Mouse (Mus musculus) urinary bladder, postnatal 25 days (tissue): ENCODE results near the gene Satb1.

Source experiments
- DNase-seq: peaks from one replicate; pipeline ENCODE4 v3.0.0; 2022; ENCODE audit warnings: low spot score

The Satb1 gene

DNA sequence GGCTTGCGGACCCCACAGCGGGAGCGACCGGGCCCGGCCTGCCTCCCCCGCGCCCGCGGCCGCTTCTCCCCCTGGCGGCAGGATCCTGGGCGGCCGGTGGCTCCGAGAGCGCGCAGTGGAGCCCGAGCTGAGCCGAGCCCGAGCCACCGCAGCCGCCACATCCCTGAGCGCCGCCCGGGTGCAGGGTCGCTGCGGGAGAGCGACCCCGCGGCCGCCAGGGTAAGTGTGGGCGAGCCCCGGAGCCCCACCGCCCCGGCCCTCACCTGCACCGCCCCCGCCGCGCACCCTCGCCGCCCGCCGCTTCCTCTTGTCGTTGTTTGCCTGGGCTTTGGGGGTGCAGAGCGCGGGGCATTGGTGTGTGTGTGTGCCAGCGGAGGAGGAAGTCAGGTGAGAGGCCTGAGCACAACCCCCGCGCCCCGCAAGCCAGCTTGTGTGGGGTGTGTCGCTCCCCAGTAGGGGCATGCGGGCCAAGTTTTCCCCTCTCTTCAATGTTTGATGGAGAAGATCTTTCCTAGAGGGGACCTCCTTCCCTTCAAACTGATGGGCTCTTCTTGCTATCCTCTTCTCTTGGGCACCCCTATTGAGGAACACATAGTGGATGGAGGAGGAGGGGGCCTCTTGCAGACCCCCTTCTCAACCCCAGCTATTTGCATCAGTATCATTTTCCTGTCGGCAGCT, at the start of gene Satb1:
TSS of gene Satb1 (minus strand) at position 391 of the 678 bp plus-strand sequence.
- peak; percentile 68 for DNase-seq

DNA sequence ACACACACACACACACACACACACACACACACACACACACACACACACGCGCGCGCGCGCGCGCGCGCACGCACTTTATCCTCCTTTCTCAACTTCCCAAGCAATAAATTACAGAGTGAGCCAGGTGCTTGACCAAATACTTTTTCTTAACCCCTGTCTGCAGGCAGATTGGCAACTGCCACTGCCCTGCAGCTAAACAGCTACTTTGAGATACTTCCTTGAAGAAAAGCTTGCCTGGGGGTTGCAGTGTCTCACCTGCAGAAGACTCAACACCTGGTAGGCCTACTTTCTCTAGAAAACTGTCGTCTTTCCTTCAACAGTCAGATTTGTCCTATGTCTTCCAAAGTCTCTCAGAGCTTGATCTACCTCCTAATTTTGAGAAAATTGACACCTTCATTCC, 49.5 kb upstream of the Satb1 start:
- no peak for DNase-seq

DNA sequence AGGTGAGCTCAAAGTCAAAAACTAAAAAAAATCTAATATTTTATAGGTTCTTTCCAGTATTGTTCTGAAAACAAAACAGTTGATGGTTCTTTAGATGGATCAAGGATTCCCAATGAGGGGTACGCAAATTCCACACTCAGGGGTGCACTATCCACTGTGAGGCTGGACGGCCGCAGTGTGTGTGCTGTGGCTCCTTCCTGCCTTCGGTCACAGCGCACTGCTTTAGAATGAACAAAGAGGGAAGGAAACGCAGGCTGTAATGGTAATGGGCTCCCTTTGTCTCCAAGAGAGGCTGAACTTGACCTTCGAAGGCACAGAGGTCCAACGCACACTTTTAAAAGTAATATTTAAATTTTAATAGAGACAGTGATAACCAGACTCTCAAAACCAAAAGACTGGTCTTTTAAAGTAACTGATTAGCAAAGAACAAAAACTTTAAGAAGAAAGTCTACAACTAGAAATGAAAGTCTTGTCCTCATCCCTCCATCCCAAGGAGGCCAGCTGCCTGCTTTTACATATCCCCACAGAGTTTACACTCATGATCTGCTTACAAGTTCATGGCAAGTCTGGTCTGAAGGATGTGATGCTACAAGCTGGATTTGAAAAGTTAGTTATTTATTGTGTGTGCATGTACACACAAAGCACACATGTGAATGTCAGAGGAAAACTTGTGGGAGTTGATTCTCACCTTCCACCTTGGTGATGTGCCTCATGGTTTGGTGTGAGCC, 48.0 kb upstream of the Satb1 start:
- no peak for DNase-seq

DNA sequence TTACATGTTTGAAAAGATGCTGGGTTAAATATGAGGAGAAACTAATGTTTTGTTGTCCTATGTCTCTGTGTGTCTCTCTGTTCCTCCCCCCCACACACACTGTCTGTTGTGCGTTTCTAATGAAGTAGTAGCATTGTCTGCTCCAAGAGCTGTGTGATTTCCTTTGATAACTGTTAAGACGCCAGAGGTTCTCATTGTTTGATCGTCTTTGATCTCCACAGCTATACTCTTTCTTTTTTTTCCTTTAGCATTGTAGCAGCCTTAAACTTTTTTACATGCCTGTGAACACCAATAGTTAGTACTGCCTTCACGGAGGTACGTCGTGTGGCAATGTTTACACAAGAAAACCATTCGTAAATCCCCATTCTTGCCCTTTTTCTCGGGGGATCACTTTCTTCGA, 47.1 kb upstream of the Satb1 start:
- no peak for DNase-seq

DNA sequence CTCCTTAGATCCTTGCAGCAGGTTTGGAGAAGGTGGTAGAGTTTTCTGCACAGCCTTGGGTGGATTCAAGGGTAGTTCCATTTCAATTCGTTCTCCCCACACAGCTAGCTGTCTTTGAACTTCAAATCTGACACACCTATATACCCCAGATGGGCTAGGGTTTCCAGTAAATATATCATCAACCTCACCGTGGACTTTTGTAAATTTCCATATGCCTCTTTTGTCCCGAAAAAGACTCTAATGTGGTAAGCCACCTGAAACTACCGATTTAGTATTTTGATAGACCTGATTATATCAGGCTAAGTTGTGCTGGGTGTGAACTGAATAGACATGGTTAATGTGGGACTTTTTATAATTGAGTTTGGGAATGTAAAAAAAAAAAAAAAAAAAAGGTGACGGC, 46.6 kb upstream of the Satb1 start:
- DNase-seq, result no peak

DNA sequence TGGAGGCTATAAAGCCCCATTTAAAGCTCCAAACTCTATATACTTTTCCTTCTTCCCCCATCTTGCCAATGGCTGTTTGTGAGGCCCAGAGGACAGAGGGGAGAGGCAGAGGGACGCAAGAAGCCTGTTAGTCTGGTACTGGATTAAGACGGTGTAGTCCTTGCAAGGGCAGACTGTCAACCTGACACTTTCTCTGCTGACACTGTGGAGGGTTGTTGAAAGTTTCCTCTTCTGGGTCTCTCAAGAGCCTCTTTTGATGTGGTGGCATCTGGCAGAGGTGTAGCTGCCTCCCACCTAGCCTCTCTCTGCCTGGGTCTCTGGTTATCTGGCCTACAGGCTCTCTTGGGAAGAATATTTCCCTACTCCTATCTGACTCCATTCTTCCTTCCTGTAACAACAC, 46.1 kb upstream of the Satb1 start:
- DNase-seq, result no peak

DNA sequence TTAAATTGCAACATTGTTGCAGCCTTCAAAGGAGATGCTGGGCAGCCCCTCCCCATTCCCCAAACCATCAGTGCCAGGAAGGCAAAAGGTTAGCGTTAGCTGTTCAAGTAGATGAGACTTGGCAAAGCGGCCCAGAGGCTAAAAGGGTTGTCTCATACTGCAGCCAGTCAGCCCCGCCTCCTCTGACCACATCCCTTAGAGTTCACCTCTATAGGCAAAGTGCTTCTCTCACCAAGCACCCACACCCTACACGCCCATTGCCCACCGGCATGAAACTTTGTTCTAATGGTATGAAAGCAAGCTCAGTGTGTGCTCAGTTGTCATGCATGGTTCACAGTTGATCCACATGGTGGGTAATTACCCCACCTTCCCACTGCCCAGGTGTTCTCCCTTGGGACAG, 43.4 kb upstream of the Satb1 start:
- DNase-seq, result no peak

DNA sequence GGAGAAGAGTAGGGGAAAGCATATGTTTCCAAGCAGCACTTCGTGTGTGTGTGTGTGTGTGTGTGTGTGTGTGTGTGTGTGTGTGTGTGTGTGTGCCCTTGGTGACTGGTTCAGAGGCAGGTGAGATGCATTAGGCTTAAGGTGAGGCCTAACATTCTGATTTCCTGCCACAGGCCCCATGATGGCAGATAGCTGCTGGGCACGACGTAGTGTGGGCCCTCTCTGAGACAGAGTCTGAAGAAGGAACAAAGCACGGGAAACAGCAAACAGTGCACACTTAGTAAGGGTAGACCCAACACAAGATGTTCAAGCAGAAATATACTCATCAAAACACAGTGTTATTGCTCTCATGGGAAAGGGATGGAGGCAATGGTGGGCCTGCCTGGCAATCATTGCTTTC, 24.5 kb upstream of the Satb1 start:
- DNase-seq, result no peak

DNA sequence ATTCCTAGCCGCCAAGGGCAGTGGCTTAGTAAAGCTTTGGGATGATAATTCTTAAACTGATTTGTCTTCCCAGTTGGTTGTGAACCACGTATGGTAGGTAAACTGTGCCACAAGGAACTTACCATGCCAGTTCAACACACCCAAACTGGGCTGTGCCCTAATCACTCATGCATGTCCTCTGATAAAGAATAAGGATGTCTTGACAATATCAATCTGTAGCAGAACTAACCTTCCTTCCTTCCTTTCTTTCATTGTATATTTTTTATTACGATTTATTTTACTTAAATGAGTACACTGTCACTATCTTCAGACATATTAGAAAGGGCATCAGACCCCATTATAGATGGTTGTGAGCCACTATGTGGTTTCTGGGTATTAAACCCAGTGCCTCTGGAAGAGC, 23.2 kb upstream of the Satb1 start:
- no peak for DNase-seq

DNA sequence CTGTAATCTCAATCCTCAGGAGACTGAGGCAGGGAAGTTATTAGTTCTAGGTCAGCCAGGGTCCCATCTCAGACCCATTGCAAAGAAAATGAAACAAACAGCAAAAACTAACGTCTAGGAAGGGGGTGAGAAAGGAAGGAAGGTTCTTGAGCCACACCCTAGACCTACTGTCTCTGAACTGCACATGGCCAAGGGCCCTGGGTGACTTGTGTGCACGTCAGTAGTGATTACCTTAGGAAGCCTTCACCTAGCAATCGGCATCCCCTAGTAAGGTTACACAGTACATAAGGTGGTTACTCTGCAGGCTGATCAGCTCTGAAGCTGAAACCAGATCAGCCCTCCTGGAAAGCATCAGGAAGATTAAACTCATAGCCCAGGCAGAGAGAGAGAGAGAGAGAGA, 22.2 kb upstream of the Satb1 start:
- DNase-seq, result no peak

DNA sequence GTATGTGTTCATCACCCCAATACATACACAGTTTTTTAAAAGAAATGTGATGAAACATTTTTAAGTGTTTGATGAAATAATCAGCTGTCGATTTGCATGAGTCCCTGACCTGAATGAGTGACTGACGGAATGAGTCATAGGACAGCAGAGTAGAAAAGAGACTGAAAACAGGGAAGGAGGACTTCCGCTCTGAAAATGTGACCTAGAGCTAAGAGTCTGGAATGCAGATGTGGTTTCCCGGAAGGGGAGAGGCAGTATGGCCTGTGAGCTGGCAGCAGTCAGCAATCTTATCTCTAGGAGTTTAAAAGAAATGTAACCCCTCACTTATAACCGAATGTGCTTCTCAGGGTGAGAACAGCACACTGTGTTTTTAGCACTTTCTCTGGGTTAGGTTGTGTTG, 20.9 kb upstream of the Satb1 start:
- no peak for DNase-seq

DNA sequence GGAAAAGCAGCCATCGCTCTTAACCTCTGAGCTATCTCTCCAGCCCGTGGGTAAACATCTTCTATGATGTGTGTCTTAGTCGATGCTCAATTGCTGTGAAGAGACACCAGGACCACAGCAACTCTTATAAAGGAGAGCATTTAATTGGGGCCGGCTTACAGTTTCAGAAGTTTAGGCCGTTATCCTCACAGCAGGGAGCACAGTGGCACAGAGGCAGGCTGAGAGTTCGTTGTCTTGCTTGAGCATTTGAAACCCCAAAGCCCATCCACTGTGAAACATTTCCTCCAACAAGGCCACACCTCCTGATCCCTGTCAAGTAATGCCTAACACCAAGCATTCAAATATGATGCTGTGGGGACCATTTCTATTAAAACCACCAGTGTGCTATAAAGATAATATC, 7.5 kb upstream of the Satb1 start:
- no peak for DNase-seq

DNA sequence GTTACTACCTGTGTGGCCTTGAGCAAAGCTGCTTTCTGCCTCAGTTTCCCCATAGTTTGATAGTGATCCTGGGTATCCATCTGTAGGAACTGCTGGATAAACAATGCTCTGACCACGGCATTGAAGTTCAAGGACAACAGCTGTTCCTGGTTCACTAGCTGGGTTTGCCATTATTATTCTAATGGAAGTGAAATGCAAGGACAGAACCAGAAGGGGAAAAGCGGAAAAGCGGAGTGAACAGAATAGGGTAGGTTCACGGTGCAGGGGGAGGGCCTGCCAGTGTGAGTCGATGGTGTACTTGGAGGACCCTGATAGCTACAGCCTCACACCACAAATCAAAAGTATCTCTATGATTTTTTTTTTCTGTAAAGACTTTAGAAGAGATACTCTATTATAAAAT, 6.4 kb upstream of the Satb1 start:
- no peak for DNase-seq

DNA sequence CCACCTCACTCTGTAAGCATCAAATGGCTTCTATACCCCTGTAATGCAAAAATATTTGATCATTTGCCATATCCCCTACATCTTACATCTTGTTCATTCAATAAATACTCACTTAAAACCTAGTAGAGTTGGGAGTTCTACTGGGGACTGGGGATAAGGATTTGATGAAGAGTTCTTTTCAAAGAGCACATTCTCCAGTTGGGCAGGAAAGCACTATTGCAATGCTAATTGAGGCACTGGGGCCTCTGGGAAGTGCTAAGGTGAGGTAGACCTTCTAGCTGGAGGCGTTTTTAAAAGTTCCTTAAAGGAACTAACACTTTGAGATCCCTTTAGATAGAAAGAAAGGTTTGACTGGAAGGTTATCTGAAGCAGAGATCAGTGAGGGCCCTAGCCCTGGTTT, 3.8 kb upstream of the Satb1 start:
- DNase-seq, result no peak

DNA sequence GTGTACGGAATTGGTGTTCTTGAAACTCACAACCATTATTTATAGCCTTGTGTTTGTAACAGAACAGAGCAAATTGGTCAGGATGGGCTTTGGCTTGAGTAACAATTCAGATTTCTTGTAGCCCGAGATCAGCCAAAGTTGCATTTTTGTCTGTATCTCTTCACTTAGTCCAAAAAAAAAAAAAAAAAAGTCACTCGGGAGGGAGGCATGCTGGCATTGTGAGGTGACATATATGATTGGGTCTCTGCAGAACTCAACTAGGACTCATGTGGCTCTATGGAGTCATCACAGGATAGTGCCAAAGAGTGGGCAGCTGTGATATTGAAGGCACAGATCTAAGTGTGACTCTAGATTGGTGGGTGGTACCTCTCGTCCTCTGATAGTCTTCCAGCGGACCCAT, 3.2 kb upstream of the Satb1 start:
- DNase-seq, result no peak

DNA sequence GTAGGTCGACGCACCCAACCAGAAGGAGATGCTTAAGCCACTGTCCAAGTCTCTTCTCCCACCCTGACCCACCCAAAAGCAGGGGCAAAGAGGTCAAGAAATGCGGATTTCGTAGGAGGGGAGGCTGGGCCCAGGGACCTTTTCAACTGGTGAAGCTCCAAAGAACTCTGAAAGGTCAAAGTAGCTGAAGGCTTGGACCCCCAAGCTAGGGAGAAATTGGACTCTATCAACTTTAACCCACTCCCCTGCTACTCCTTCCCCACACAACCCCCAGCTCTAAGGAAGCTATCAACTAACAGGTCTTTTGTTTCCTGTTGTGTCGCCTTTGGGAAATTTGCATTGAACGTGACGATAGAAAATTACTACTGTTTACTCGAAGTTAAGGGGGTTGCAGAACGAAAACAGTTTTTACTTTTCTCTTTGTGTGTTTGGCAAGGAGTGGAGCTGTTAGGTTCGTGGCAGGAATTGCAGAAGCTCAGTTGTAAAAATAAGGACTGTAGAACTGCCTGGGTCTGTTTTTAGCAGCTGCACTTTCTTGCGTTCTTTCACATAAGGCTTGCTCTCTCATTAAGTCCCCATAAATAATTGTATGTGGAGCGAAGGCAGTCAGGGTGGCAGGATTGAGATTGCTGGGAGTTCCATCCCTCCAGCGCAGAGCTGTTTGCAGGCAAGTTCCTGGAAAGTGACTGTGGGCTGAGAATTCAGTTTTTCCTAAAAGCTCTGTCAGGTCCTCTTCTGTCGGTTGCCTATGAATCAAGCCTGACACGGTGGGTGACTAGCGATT, 680 bp upstream of the Satb1 start:
- no peak for DNase-seq

DNA sequence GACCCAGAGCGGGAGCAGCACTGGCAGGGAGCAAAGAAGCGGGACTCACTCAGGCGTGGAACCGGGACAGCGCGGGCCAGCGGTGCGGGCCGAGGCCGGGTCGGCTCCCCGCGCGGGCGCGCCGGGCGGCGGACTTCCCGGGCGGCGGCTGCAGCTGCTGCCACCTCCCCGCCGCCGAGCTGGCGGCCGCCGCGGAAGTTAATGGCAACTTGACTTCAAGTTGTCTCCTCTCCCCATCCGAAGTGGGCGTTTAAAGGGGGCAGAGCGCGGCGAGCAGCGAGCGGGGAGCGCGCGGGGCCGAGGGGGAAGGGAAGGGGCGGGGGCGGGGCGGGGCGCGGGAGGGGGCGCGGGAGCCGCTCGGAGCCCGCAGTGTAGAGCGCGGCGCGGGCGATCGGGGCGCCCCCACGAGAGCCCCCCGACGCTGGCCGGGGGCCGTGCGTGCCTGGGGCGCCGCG, 642 bp downstream of the Satb1 start:
- peak; percentile 47 for DNase-seq

DNA sequence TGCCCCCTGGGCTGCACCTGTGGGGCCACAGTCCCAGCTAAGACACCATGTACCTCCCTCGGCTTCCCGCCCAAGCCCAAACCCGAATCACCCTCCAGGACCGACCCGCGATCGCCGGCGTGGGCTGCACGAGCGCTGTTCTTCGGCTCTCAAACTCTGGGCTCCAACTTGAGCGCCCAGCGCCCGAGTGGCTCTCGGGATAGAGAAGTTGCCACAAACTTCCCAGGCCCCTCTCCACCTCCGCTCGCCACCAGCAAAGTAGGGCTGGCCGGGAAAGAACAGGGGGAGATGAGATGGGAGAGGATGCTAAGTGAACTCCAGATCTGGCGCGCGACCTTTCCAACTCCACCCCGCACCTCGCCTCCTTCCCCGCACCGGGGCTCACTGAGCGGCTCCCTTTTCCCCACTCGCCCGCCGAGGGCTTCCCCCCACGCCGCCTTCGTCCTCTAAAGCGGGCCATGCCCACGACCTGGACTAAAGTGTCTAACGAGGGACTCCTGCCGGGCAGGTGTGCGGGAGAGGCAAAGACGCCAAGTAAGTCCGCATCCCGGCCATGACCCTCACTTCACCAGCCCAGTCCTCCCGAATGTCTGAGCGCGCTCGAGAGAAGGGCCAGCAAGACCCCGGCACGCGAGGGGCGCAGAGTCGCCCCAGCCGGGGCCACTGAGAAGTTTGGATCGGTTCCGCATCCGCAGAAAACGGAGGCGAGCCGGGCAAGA, 1.2 kb downstream of the Satb1 start:
- DNase-seq, result peak; percentile 27

DNA sequence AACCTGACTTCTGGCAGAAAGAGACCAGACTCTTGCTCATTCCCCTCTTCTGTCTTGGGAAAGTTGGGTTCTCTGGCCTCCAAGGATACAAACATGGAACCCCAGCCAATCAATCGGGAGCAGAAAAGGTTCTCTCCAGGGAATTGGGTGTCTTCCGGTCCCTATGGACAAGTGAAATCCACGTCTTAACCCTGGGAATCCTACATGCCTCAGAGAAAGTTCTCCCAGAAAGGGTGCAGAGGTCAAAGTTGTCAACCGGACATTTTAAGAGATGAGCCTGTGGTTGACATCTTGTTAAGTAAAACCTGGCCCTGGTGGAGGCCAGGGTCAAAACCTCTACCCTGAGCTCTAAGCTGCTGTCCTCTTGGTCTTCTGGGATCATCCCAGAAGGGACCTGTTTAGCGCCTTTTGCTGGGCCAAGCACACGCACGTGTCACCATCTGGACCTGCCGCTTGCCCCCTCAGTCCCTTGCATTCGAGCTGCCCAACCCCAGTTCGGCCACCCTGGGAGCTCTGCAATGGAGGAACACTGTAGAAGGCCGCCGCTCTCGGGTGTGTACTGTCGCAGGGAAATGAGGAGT, 1.9 kb downstream of the Satb1 start:
- no peak for DNase-seq

DNA sequence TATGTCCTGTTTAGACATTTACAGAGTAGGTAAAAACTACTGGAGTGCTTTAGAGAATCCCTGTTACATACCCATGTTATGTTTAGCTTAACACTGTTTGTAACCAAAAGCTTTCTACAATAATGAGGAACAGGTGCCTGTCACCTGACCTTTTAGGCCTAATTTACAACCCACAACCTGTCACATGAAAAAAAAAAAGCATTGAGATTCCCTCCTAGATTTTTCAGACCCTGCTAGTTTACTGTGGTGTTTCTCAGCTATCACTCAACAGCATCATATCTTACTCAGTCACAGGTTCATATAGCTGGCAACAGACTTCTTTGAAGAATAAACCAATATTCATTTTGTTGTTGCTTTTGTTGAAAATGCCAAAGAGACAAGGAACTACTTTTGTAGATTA, 3.7 kb downstream of the Satb1 start:
- DNase-seq, result no peak

DNA sequence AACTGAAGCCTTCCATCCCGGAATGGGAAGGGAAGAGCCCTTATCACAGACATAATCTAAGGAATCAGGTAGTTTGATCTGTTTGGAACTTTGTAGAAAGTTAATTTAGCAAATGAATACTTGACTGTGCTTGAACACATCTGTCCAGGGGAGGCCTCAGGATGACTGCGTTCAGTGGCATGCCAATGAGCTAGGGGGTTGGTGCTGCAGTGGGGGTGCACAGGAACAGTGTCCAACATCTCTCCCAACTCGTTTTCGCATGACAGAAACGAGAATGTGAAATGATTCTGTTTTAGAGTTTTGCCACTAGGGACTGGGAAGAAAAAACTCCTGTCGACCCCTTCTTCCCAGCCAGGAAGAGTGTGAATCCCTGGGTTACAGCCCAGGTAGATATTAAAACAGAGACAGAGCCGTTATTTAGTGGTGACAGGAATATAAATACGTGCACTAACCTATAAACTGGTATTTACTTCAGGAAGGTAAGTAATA, 5.1 kb downstream of the Satb1 start:
- no peak for DNase-seq

DNA sequence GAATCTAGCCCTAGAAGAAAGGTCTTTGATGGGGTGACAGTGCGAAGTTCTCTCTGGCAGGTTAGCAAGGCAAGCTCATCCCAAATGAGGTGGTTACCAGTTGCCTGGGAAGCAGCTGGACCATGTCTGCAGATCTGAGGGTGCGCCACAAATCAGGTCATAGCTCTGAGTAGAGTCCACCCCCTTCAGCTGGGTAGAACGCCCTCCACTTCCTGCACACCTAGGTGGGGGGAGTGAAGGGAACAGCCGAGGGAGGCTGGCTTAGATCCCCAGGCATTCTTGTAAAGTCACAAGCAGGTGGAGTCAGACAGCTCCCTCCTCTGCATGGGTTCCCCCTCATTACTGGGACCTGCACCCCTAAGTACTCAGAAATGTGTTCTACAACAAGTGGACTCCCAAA, 6.6 kb downstream of the Satb1 start:
- DNase-seq, result no peak
